Mouse (Mus musculus): ENCODE results near the gene Tspan10.

The Tspan10 gene

DNA sequence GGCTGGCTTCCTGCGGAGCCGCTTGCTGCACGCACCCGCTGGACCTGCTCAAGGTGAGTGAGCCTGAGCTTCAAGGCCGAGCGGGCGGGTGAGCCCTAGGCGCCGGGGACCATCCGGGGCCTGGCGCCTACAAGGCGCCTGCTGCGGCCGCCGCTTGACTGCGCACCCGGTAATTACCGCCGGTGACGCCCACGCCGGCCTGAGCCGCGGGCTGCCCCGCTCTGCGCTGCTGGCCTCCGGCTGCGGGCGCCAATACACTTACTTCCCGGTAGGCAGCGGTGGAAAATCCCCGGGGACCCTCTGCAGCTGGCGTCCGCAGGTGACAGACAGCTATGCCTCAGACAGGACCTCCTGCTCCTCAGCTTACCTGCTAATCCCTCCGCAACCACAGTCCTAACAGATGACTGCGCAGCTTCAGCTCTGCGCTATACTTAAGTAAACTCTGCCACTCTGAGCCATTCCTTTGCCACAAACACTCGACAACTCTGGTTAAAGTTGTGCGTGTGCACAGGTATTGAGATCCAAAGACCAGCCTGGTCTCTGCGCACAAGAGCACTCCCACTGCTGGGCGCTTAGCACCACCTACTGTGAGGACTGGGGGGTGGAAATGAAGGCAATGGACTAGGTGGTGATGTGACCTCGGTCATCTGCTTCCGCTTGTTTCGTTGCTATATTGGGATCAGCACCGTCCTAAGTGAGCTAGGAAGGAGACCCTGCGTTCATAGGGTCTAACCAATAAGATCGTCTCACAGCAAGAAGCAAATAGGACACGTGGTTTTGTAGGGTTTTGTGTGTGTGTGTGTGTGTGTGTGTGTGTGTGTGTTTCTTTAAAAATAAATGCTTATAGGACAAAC lies 49.8 kb downstream of the Tspan10 start:
- peak; percentile 41 for DNase-seq (ENCODE audit: extremely low spot score, low read depth, low spot score)

DNA sequence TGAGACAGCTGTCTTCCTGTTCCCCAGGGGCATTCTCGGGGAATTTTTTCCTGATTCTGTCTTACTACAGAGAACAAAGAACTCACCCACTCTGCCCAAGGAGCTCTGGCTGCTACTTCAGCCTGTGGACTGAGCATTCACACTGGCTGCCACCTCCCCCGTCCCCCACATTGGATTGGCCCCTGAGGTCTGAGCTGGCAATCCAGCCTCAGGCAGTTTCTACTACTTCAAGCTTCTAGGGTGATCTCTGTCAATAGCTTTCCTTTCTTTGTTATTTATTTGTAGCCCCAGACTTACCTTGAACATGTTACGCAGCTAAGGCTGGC lies 50.4 kb downstream of the Tspan10 start:
- no peak for DNase-seq (ENCODE audit: extremely low spot score, low read depth, low spot score)

DNA sequence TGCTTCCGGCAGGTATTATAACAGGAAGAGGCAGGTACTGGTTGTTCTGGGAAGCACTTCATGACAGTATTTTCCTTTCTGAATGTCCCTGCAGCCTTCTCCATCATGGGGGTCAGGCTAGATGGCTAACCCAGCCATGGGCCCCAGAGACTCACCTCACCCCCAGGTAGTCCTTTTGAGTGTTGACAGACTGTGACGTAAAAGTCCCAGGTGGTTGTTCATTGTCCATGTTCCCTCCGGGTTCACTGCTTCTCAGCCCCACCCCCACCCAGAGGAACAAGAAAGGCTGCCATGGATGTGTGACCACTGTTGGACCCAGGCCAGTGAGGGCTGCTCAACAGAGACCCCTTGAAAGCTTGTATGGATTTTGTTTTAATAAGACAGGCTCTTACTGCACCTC lies 50.9 kb downstream of the Tspan10 start:
- DNase-seq (ENCODE audit: extremely low spot score, low read depth, low spot score): no peak

DNA sequence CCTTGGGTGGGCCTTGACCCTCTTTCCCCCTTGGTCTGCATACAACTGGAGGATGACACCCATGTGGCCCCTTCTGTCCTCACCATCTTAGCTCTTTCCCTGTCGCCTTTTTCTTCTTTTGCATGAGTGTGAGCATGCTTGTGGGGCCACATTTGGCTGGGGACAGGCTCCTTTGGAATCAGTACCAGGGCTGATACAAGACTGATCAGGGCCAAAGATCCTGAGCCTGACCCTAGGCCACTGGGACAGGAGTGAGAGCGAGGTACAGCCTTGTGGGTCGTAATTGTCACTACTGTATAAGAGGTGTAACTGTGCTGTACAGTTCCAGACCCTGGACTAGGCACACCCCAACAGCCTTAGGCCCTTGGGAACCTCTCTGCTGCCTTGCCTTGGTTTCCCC lies 51.5 kb downstream of the Tspan10 start:
- DNase-seq (ENCODE audit: extremely low spot score, low read depth, low spot score): no peak
